Mouse (Mus musculus) T-helper 2 cell (primary cell): ENCODE measurements around the gene Tstd3.
"Not testable (repeated sequence)": the region's sequence is repeated elsewhere in the genome, so short reads cannot be mapped to it uniquely, and the experiment has no call there.

Experiments used
- in situ Hi-C: fragments of 300-600 bp; cut with MboI, MseI; formaldehyde crosslinking; loops from one replicate; pipeline ENCODE4 v1.15.1; 2025; ENCODE audit warnings: high pct_unique_total_duplicates

The Tstd3 gene

GRCm38 (mm10) chr4:21755123-21755789 is 11.8 kb downstream of the Tstd3 start:
- in situ Hi-C loops, result no loop called here

- in situ Hi-C loops, result loop anchor here (5.0 kb wide), 1 partner anchor 72 kb away; no protein-coding TSS in a partner anchor
Measured at GRCm38 (mm10) chr4:21745723-21746122, 21.3 kb downstream of the Tstd3 start.

GRCm38 (mm10) chr4:21744142-21744541 is 22.9 kb downstream of the Tstd3 start:
- in situ Hi-C loops, result not testable (repeated sequence)

- in situ Hi-C loops, result no loop called here
Measured at GRCm38 (mm10) chr4:21739169-21739568, 27.8 kb downstream of the Tstd3 start.

GRCm38 (mm10) chr4:21727615-21728165 is 39.3 kb downstream of the Tstd3 start, which contains the start of gene Ccnc:
TSS of gene Ccnc (plus strand) at chr4:21727701.
- in situ Hi-C loops, result no loop called here

GRCm38 (mm10) chr4:21726912-21727614 is 39.9 kb downstream of the Tstd3 start:
- in situ Hi-C loops, result no loop called here

- in situ Hi-C loops, result no loop called here
Measured at GRCm38 (mm10) chr4:21722752-21723334, 44.2 kb downstream of the Tstd3 start.

- in situ Hi-C loops, result no loop called here
Measured at GRCm38 (mm10) chr4:21712147-21712546, 54.9 kb downstream of the Tstd3 start.
